Mouse (Mus musculus): ENCODE results near the gene Hinfp.
"Not testable (repeated sequence)": the region's sequence is repeated elsewhere in the genome, so short reads cannot be mapped to it uniquely, and the experiment has no call there.

Gene Hinfp

GRCm38 (mm10) chr9:44311136-44312134, 6.0 kb upstream of the Hinfp start:
- peak; percentile 98 for DNase-seq (ENCODE audit: low read depth, low spot score)

DNA sequence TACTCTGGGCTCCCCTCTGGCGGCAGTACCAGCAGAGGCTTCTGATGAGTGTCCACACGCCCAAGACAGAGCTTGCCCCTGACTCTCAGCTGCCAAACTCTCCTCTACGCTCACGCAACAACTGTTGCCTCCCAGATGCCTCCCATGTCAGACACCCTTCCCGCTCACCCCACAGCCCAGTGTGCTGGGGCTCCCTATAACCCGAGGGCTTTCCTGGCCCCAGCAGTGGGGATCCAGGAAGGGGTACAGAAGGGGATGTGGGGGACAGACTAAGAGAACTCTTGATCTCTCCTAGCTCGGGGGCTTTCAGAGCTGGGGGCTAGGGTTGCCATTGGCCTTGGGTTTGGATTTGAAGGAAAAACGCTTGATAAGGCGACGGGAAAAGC, 5.3 kb upstream of the Hinfp start:
- no peak for DNase-seq (ENCODE audit: low read depth, low spot score)

DNA sequence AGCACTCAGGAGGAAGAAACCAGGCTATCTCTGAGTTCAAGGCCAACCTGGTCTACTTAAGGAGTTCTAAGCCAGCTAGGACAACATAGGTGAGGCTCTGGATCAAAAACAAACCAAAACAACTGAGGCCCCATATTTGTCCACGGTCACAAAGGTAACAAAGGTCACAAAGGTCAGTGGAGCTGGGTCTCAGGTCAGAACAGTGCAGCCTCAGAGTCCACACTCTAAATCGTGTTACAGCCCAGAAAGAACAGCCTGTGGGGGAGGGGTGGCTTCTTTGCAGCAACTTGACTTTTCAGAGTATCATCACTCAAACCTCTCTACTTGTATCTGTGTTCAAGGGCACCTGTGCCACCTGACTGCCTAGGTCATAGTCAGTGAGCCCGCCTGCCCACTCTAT, 4.3 kb upstream of the Hinfp start:
- no peak for DNase-seq (ENCODE audit: low read depth, low spot score)

DNA sequence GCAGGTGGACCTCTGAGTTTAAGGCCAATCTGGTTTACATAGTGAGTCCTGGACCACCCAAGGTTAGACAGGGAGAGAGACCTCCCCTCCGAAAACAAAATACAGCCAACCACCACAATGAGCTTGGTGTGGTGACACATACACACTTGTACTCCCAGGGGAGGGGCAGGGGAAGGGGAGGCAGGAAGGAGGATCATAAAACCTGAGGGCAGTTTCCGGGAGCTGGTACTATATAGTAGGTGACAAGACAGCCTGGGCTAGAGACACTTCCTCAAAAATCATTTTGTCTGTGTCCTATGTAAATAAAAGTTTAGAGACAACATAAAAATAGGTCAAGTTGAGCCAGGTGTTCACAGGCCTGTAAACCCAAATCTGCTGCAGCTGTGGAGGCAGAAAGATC, 1.8 kb upstream of the Hinfp start:
- DNase-seq (ENCODE audit: low read depth, low spot score): no peak

DNA sequence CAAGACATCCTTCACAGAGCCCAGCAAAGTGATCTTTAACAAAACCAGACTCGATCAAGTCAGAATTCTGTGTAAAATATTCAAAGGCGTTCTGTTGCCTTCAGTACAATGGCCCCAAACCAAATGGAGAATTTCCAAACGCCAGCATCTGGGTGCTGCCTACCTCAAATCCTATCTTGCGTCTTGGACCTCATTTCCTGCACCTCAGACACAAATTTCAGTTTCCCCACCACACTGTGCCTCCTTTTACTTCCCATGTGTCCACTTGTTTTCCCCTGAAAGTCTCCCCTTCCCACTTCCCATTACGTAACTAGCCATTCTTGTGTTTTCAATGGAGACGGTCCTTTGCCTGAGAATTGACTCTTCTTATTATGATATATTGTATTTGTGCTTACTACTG, 1.1 kb upstream of the Hinfp start:
- DNase-seq (ENCODE audit: low read depth, low spot score): no peak

GRCm38 (mm10) chr9:44300001-44300400, 5.5 kb downstream of the Hinfp start:
- DNase-seq (ENCODE audit: low read depth, low spot score): not testable (repeated sequence)

DNA sequence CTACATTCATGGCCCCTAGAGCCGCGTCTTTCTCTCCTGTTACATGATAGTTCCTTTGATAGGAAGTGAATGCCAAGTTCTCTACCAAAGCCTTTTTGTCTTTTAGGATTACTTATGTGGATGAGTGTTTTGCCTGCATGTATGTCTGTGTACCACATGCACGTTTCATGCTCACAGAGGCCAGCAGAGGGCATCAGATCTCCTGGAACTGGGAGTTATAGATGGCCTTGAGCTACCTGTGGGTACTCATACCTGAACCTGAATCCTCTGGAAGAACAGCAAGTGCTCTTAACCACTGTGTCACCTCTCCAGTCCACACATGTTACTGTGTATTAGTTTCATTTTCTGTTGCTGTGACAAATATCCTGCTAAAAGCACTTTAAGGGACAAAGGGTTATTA, 13.0 kb downstream of the Hinfp start:
- DNase-seq (ENCODE audit: low read depth, low spot score): peak; percentile 58

- no peak for DNase-seq (ENCODE audit: low read depth, low spot score)
Measured at GRCm38 (mm10) chr9:44288959-44289291, 16.5 kb downstream of the Hinfp start.

- no peak for DNase-seq (ENCODE audit: low read depth, low spot score)
Measured at GRCm38 (mm10) chr9:44288076-44288958, 17.2 kb downstream of the Hinfp start, which contains the start of gene Abcg4. Gene Abcg4, minus strand, starts transcription at chr9:44288615.

- no peak for DNase-seq (ENCODE audit: low read depth, low spot score)
Measured at GRCm38 (mm10) chr9:44287401-44288075, 17.9 kb downstream of the Hinfp start.

DNA sequence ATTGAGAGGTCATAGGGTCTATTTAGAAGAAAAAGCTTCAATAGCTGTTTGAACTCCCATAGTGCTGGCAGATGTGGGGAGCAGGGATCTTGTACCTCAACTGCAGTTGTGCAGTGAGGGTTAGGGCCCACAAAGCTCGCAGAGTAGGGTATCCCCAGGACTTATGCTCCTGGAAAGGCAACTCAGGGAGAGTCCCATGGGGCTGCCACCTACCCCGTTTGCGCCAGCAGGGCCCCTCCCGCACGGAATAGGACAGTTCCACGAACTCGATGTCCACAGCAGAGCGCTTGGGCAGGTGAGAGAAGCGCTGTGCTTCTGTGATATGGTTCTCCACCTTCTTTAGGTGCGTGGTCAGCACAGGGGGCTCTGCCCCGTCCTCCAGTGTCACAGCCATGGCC, 18.5 kb downstream of the Hinfp start:
- DNase-seq (ENCODE audit: low read depth, low spot score): no peak

DNA sequence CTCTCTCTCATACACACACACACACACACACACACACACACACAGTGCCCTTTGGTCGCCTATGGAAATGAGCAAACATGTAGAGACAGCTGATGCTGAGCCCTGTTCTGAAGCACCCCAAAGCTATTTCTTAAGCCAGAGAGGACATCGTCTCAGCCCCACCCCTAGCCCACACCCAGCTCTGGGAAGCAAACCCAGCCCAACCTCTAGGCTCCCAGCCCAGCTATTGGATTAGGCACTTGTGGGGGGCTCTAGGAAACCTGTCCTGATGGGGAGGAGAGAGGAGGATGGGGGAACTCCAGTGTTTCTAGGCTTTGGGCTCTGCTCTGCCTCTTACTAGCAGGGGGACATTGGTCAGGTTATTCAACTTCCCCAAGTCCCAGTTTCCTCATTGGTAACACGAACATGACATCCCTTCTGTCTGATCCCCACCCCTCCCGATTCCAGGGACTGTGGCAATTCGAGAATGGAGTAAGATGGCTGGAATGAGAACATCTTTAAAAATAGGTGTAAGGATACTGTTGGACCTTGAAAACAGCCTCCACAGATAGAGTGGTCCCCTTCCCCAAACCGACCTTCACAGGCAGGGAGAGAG, 19.1 kb downstream of the Hinfp start:
- no peak for DNase-seq (ENCODE audit: low read depth, low spot score)

GRCm38 (mm10) chr9:44283183-44283582, 22.3 kb downstream of the Hinfp start:
- no peak for DNase-seq (ENCODE audit: low read depth, low spot score)

GRCm38 (mm10) chr9:44269973-44270372, 35.5 kb downstream of the Hinfp start:
- DNase-seq (ENCODE audit: low read depth, low spot score): no peak

GRCm38 (mm10) chr9:44269077-44269476, 36.4 kb downstream of the Hinfp start:
- DNase-seq (ENCODE audit: low read depth, low spot score): peak; percentile 74

- peak; percentile 47 for DNase-seq (ENCODE audit: low read depth, low spot score)
Measured at GRCm38 (mm10) chr9:44268432-44268831, 37.0 kb downstream of the Hinfp start, which contains the start of gene Nlrx1. Gene Nlrx1, minus strand, starts transcription at chr9:44268599.

GRCm38 (mm10) chr9:44268027-44268360, 37.5 kb downstream of the Hinfp start:
- peak; percentile 89 for DNase-seq (ENCODE audit: low read depth, low spot score)

DNA sequence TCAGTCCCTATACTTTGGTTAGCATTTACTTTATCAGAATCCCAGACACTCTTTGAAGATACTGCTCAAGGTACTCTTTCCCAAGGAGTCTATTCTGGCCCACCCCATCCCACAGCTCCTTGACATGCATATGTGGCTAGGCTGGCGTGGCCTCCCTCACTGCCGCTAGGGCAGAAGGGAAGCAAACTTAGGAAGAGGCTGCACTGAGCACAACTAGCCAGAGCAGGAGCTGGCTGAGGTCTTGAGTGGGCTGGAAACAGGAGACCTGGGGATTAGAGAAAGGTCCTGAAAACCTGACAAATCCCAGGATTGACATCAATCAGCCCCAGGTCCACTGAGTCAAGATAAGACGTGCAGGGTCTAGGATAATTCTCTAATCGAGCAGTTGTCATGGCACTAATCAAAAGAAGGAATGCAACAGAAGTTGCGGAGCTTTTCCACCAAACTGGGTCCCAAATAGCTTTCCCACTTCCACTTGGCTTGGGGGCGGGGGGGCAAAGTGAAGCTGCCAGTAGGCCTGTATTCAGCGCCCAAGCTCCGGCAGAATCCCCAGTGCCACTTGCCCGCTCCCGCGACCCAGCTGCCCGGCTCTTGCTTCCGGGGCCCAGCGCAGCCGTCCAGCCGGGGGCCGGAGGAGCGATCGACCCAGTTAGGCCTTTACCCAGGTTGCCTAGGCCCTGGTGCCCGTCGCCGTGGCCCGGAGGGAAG, 38.0 kb downstream of the Hinfp start:
- DNase-seq (ENCODE audit: low read depth, low spot score): peak; percentile 44

DNA sequence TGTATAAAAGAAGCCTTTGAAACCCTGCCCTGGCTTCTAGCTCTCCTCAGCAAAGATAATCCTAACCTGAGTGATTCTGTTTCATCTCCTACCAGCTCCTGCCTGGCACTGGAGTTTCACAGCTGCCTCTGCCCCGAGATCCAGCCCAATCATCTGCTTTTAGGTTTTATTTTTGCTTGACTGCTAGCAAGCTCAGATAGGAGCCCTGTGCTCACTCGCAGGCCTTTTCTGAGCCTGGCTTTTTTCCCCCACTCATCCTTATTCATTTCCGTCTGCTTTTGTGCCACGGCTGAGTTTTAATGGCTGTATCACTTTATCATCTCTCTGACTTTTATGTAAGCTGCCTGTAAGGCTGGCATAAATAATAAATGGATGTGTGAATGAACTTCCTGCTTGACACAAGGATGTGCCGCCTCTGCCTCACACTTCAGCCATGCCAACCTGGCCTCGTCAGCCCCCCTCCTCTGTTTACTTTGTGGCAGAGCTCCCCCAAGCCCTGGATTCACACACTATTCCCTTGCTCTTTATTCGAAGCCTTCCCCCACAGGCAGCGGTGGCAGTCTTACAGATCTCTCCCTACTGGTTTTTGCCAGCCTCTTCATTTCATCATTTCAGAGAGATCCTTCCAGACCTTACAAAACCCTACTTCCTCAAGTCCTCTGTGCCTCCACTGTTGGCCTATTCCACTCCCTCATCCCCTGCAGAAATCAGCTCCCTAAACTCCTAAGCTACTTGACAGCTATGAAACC, 38.8 kb downstream of the Hinfp start:
- DNase-seq (ENCODE audit: low read depth, low spot score): no peak

DNA sequence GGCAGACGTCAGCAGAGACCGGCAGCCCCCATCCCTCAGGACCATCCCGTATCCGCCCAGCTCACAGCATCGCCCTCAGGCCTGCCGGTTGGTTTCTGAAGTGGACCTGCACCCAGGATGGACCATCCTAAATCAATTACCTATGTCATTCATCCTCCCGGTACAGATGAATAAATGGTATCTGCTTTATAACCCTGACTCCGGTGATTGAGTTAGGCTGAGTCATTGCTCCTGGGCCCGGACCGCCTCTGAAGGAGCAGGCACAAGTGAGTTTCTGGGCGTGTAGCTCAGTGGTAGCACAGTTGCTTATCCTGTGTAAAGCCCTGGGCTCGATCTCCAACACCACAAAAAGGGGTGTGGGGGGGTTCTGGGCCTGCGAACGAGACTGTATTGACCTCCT, 44.1 kb downstream of the Hinfp start:
- DNase-seq (ENCODE audit: low read depth, low spot score): no peak
